Mouse (Mus musculus) MN1 (cell line): ENCODE results near the gene Ank2.
A peak's percentile ranks its signal among the peaks of the same experiment; 100 is the strongest.

Experiments
- DNase-seq: peaks from one replicate; pipeline ENCODE4 v3.0.0-alpha.2; 2016; ENCODE audit warnings: low spot score

Ank2 gene

DNA sequence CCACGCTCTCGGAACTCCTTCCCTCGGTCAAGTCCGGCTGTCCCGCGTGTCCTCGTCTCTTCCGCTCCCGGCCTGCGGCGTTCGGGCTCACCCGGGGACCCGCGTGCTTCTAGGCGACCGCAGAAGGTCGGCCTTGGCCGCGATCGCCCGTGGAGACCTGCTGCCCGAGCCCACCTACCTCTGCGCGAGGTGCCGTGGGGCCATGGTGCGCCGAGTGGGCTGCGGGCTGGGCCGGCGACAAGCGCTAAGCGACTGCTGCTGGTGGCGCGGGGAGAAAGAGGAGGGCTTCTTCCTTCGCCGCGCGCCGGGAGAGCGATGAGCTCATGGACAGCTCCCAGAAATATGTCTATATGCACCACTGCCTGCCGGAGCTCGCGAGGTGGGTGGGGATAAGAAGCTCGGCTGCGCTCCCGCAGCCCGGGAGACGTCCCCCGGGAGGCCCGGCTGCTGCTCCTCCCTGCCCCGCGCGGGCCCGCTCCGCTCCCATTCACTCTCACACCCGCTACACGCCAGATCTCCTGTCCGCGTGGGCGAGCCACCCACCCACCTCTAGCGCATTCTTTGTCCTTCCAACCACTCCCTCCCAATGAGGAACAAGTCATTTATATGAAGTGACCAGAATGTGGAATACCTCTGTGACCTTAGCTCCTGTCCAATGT, at the start of gene Ank2:
Ank2 (minus strand) TSS at position 609 of the 659 bp plus-strand sequence.
- peak; percentile 77 for DNase-seq

DNA sequence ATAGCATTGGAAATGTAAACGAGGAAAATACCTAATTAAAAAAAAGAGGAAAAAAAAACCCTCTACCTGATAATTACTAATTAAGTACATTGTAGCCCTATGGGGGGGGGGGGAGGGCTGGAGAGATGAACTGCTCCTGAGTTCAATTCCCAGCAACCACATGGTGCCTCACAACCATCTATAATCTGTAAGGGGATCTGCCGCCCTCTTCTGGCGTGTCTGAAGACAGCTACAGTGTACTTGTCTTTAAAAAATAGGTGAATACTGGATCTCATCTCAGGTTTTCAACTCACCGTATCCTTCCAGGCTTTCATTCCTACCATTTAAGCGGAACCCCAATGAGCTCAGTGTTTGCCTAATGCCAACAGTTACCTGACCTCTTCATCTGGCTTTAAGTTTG, 48.7 kb upstream of the Ank2 start:
- DNase-seq, result peak; percentile 13

DNA sequence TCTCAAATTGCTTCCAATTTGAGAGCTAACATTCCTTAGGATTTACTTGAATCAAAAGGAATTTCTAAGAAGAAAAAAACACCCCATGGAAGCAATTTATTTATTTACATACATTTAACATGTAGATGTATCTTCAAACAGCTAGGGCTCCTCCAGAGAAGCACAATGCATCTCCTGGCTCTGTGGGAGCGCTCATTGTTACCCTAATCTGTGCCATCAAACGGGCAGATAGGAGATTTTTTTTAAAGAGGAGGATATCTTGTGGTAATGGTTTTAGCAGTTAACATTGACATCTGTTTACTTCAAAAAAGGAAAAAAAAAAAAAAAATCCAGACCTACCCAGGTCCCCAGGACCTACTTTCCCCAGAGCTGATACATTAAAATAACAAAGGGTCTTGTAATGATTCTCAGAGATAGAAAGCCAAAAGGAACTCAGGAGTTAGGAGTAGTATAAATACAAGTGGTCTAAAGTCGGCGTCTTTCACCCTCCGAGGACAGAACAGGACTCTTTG, 45.5 kb upstream of the Ank2 start:
- no peak for DNase-seq

DNA sequence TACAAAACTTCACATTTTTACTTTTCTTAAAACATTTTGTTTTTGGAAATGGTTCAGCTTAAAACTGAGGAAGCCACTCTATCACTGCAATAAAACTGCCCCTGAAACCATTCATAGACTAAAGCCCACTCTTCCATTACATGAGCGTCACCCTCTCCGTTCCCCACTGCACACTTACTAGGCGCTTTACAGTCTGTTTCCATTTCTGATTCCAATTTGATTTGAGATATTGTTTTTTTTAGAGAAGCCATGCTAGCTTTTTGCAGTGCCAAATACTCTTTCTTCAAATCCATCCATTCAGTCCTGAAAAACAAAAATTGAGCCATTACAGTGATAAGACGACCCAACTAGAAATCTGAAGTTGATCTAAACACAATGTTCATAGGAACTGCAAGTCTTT, 44.8 kb upstream of the Ank2 start:
- DNase-seq, result no peak

DNA sequence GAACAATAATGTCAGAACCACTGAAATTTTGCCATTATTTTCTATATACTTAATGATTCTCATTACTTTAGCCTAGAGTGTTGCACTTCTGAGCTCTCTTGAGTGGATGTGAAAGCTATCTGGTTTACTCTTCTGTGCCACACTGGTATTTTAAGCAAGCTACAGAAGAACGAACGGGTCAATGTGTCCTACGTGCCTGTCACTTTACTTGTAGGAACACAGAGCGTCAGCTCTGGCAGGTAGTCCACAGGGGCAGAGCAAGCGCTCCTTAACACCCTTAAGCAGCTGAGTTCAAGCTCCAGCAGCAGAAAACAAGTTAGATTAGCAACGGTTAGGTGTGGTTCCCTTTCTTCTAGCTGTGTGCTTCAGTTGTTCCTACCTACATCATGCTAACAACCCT, 40.0 kb upstream of the Ank2 start:
- no peak for DNase-seq

DNA sequence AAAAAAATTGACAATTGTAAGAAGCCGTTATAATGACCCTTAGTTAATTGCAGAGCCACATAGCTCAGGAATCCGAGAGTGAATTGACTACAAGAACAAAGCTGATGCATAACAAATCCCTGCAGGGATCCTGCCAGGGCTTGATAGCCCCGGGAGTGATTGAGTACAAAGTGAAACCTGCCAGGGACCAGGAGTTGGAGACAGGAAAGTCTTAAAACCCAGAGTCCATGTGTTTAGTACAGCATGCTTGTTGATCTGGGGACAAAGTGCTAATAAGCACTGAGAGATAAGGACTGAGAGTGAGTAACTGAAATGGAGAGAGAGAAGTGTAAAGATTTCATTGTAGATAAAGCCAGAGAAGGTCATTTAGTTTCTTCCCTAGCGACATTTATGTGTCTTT, 31.1 kb upstream of the Ank2 start:
- DNase-seq, result no peak

DNA sequence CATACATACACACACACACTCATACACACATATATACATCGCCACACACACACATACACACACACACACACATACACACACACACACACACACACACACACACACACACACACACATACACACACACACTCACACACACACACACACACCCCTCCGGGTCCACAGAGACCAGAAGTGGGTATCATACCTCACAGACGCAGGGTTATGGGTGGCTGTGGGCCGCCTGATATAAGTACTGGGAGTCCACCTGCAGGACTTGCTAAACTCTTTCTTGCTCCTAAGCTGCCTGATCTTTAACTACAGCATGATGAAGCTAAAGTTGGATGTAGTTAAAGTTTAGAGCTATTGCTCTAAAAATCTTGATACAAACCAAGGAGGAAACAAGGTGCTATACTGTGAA, 30.7 kb upstream of the Ank2 start:
- no peak for DNase-seq

DNA sequence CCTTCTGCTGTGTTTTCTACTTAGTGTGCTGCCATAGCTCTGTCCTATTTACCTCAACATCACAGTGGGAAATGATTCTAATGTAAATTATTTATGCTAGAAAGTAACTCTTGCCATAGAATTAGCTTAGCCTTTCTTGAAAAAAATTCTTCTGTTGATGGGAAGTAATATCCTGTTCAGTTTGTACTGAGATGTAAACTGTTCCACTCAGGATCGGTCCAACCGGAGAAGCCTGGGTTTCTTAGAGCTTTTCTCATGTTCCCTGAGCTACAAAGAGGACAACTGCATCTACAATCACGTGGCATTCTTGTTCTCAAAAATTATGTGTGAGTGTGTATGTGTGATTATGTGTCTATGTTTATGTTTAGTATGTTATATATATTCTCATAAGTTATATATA, 30.1 kb upstream of the Ank2 start:
- no peak for DNase-seq

DNA sequence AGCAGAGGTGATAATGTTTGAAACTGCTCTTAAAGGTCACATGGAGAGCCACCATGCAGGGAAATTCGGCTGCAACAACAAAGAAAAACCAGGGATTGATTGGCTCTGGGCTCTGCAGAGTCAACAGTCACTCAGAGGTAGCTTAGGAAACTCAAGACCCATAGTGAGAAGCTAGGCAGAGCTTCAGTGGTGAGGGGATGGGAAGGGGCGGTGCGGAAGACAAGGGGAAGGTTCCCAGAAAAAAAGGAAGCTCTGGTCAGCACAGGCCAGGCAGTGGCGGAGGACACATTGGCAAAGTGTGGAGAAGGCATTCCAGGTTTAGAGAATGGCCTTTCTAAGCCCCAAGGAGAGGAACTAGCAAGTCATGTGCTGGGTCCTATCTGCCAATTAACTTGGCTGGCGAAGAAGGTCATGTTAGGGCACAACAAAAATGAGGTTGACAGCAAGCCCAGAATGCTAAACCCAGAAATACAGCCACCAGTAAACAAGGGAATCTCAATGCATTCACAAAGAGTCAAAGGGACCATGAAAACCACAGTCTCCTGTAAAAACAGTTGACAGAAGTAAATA, 28.4 kb upstream of the Ank2 start:
- no peak for DNase-seq

DNA sequence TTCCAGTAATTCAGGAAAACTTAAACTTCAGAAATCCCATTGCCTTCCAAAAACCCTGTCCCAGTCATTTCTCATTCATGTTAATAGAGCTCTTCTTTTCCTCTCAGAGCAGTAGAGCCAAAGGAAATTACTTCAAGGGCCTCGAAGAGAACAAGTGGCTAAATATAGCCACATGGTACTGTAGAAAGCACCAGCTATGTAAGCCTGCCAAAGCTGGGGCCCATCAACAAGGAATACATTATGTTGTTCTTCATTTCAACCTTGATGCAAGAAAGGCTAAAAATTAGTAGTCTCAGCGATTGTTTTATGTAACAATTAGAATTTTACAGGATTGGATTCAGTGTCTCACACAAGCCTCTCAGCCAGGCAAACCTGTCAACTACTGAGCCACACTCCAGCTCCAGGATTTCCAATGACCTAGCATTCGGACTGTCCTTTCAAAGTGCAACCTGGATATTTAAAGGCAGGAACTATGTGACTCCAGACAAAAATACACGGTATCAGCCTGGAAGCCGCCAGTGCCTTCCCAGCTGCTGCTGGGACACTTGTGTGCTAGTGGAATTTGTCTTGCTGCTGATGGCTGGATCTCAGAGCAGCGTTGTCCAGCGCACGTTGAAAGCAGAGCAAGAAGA, 26.2 kb upstream of the Ank2 start:
- DNase-seq, result no peak

DNA sequence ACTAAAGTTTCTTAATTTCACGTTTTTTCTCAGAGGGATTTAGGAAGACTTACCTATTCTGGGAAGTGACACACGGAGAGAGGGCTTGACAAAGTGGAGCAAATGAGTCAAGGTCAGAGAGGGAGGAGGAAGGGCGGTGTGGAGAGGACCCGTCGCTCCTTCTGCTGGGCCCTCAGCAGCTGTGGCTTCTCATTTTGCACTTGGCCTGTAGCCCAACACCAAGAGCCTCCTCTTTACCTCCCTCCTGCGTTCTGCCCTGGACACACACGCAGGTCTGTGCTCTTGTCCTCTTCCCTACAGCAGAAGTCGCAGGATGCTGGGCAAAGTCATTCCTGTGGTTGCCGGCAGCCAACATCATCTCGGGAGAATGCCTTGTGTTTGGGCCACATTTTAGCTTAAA, 22.0 kb upstream of the Ank2 start:
- peak; percentile 59 for DNase-seq

DNA sequence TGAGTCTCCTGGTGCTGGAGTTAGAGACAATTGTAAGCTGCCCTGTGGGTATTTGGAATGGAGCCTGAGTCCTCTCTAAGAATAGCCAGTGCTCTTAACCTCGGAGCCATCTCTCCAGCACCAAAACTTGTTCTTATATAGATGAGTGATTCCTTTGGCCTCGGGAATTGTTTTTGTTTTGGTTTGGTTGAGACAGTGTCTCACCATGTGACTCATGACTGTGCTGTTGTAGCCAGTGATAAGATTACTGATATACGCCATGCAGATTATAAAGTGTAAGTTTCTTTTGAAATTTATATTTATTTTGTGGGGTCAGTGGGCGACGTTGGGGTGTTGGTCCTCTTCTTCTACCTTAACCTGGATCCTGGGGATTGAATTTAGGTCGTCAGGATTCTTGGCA, 21.1 kb upstream of the Ank2 start:
- no peak for DNase-seq

DNA sequence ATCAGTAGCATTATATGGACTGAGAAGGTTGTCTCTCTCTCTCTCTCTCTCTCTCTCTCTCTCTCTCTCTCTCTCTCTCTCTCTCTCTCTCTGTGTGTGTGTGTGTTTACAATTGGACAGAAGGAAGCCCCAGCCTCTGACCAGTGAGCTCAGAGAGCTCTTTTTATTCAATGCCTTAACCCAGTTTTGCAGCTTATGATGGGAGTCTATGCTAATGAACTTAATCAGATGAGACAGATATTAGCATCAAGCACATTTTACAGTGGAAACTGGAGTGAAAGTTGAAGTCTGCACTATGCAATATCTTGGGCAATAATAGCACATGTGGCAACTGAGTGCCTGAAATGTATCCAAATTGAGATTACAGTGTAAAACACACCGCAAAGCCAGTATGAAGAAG, 16.1 kb upstream of the Ank2 start:
- DNase-seq, result no peak

DNA sequence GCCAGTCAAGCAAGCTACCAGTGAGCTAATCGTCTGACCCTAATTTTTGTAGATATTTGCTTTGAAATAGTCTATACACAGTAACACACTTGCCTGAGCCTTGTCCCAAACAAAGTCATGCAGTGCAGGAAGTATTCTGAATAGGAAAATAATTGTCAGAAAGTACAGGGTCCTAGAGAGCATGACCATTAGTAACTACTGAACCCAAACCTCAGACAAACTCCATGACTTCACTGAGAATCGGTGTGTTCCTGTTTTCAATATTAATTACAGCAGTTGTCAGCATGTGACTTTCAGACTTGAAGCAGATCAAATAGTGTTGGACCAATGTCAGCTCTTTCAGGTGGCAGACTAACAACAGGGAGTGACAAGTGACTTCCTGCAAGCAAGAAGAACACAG, 14.5 kb upstream of the Ank2 start:
- DNase-seq, result no peak

DNA sequence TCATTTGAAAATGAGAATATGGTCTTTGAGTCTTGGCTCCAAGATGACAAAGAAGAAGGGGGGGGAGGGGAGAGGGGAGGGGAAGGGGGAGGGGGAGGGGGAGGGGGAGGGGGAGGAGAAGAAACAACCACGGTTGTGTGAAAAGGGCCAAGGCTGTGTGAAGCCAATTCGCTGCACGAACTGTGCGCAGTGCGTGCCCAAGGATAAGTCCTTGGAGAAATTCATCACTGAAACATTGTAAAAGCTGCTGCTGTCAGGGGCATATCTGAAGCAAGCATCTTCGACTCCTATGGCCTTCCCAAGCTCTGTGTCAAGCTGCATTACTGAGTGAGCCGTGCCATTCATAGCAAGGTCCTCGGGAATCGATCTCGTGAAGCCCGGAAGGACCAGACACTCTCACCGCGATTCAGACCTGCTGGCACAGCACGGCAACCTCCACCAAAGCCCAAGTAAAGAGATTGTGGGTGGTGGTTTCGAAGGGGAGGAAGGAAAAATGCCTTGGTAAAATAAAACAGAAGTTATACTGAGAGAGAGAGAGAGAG, 13.7 kb upstream of the Ank2 start:
- DNase-seq, result no peak

DNA sequence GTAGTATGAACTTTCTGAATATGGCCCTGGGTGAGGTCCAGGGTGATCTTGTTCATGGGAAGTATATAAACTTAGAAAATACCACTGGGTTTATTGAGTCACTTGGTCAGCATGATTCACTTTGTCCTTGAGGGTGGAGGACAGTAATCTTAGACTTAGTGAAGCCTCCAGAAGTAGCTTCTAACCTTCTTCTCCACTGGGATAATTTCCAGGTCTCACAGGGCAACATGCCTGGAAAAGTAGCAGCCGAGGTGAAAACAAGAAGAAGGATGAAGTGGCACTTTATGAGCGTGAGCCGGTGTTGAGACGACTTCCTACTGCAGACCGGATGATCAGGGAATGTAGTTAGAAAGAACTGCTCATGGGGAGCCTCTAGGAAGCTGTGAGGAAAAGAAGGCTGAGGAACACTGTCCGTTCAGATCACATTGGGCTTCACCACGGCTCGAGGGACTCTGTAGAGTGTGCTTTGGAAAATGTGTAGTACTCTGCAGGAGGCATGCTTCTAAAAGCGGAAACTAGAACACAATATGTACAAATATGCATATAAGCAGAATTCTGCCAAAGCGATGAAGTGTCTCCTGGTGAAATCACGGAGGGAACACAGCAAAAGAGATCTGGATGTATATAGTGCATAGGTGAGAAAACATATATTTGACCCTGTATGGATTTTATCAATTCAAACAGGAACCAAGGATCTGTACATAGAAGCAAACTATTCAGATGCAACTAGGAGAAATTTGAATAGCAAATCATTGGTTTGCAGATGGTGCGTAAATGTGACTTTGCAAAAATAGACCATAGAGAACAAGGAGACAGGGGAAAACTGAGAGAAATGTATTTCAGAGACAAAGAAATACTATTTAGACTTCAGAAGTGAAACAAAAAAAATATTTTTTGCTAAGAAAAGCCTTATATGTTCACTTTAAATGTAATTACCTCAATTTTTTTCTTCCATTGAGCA, 12.9 kb upstream of the Ank2 start:
- DNase-seq, result no peak

DNA sequence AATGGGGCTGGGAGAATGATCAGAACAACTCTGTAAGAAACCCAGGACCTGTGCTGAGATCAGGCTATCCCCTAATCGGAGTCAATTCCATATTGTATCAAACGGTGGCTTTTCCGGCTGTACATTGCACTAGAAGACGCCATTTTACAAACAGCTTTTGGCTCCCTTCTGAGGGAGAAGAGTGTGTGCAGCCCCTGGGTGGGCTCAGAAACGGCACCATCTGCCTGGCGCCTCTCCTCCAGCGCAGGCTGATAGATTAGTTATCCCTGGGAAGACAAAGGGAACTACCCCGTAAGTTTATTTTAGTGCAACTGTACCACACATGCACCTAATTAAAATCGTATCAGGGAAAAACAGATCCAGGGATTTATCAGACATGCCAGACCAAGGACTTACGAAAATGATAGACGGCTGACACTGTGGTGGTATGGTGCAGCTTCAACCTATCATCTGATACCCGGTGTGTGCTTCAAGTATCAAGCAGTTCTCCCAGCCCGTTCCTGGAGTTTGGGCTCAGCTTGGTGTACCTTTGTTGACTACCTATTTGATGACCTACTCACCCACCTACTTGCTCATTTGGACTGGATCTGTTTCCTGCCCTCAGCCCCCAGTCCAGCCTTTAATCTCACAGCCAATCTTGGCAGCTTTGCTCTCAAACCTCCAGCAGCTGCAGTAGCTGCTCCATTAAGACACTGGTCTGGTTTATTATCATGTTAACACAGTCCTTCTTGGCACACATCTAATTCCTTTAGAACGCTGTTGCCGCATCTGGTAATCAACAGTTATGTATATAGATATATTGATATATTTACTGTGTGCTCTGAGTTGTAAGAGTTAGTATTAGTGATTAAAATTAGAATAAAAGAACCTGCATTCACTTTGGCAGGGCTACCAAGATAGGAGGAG, 9.0 kb upstream of the Ank2 start:
- DNase-seq, result peak; percentile 33

DNA sequence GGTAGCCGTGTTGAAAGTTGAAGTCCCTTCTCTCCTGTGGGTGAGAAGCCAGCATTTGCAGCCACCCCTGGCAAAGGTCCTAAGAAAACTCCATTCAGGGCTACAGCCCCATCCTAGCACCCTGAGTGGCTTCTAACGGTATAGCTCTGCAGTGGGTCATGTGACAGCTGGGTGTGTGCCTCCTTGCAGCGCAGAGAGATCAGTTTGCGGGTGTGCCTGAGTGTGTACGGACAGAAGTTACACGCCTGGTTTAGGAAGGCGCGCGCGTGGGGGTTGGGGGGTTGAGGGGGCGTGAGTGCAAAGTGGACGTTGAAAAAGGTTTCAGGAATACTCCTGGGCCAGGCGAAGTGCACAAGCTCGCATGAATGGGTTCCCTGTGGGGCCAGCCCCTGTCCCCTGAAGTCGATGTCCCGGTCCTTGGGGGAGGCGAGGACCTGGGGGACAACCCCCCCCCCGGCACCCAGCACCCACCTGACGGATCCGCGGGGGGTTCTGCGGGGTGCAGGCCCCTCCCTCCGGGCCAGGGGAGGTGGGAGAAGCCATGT, 881 bp downstream of the Ank2 start:
- DNase-seq, result peak; percentile 58

DNA sequence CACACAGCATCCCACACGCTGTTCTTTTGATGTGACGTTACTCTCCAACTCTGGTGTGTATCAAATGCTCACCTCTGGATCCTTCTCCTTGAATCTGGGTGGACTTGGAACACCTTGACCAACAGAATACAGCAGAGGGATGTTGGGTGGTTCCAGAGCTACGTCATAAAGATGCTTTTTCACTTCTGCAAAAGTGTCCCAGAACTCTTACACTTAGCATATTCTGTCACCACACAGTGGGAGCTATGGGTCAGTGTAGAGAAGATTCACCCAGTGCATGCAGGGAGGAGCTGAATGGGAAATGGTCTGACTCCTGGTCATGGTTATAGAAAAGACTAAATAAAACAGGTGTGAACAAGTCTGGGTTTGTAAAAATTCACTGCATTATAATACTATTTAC, 6.5 kb downstream of the Ank2 start:
- DNase-seq, result no peak

DNA sequence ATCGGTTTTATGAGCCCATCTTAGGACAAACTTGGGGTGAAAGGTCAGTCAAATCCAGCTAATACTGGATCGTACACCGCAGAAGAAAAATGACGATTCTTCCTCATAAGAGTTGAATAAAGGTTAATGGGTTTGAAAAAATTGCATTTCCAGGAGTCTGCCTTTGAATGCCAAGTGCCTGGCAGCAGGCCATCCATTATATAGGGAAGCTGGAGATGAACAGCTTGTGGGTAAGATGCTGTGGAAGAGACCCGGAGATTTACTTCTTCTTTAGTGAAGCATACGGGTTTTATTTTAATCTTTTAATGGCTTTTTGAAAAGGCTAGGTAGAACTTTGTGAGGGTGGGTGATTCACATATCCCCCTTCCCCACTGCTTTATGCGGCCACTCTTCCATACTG, 11.8 kb downstream of the Ank2 start:
- DNase-seq, result no peak

DNA sequence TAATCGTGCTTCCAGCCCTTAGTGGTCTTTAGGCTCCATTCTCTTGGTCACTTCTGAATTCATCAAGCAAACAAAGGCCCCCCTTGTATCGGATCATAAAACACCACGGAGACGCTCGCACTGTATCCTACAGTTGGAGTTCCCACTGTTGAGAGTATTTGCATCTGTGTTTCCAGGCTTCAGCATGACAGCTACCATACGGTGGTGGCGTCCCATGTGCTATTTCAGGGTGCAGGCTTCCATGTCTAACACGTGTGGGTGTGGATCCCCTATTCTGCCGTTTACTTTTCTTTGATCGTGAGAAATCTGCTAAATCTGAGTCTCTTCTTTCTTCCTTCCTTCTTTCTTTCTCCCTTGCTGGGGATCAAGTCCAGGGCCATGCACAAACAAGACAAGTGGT, 14.0 kb downstream of the Ank2 start:
- DNase-seq, result no peak
